Mouse (Mus musculus) CH12.LX (cell line): ENCODE measurements around the gene Tanc1.

ENCODE experiments used
- CTCF ChIP-seq, 2 experiments: IDR thresholded peaks in 1 of 2; conservative IDR thresholded peaks in 1 of 2; 2 replicates each; pipeline ENCODE4 v1.5.1; 2011 to 2012; ENCODE audit warnings: low read depth in 2 of 2, low read length in 2 of 2, improper control_type of control experiment in 1 of 2, inconsistent platforms in 1 of 2, mild to moderate bottlenecking in 1 of 2, moderate library complexity in 1 of 2
- EP300 ChIP-seq: IDR thresholded peaks from 2 replicates; pipeline ENCODE4 v1.6.1; 2011; ENCODE audit warnings: low read length, improper control_type of control experiment
- MAFK ChIP-seq: IDR thresholded peaks from 2 replicates; pipeline ENCODE4 v1.6.1; 2011; ENCODE audit warnings: low read length, improper control_type of control experiment; ENCODE audit not compliant: insufficient replicate concordance
- MAX ChIP-seq: IDR thresholded peaks from 2 replicates; pipeline ENCODE4 v1.6.1; 2011; ENCODE audit warnings: low read length, improper control_type of control experiment
- MAZ ChIP-seq: IDR thresholded peaks from 2 replicates; pipeline ENCODE4 v1.6.1; 2012; ENCODE audit warnings: low read depth, mild to moderate bottlenecking, inconsistent platforms, low read length, improper control_type of control experiment, moderate library complexity
- NELFE ChIP-seq: IDR thresholded peaks from 2 replicates; pipeline ENCODE4 v1.6.1; 2011; ENCODE audit warnings: low read depth, low read length, improper control_type of control experiment
- POLR2A ChIP-seq: IDR thresholded peaks from 2 replicates; pipeline ENCODE4 v1.6.1; 2011; ENCODE audit warnings: low read depth, mild to moderate bottlenecking, improper control_type of control experiment, low read length
- POLR2AphosphoS2 ChIP-seq: IDR thresholded peaks from 2 replicates; pipeline ENCODE4 v1.6.1; 2011; ENCODE audit warnings: low read depth, low read length, improper control_type of control experiment
- RCOR1 ChIP-seq: conservative IDR thresholded peaks from 2 replicates; pipeline ENCODE4 v1.6.1; 2012; ENCODE audit warnings: low read depth, mild to moderate bottlenecking, inconsistent platforms, low read length, improper control_type of control experiment
- USF1 ChIP-seq: IDR thresholded peaks from 2 replicates; pipeline ENCODE4 v1.6.1; 2014; ENCODE audit warnings: low read depth, mild to moderate bottlenecking, inconsistent platforms, low read length, improper control_type of control experiment
- ZC3H11A ChIP-seq: IDR thresholded peaks from 2 replicates; pipeline ENCODE4 v1.6.1; 2012; ENCODE audit warnings: low read depth, mild to moderate bottlenecking, inconsistent platforms, low read length, improper control_type of control experiment
- ZMIZ1 ChIP-seq: IDR thresholded peaks from 2 replicates; pipeline ENCODE4 v1.6.1; 2012; ENCODE audit warnings: low read depth, mild to moderate bottlenecking, inconsistent platforms, low read length, improper control_type of control experiment
- ZNF384 ChIP-seq: IDR thresholded peaks from 2 replicates; pipeline ENCODE4 v1.6.1; 2012; ENCODE audit warnings: low read depth, low read length, improper control_type of control experiment, inconsistent platforms

- TF ChIP-seq EP300 (no peak), POLR2AphosphoS2 (no peak), USF1 (no peak), POLR2A (no peak), CTCF (conservative IDR thresholded peaks at IDR 0.05 in 1 of 2, IDR thresholded peaks at IDR 0.05 in 1 of 2; ENCODE audit: low read depth in 2 of 2, low read length in 2 of 2) (no peak), ZMIZ1 (no peak), MAFK (no peak), ZNF384 (no peak), RCOR1 (no peak), ZC3H11A (no peak), MAX (no peak), NELFE (no peak), MAZ (no peak)
These were observed 168.4 kb downstream of the Tanc1 start for GRCm38 (mm10) chr2:59780240-59780639.
